Mouse (Mus musculus): ENCODE results near the gene Crlf1.

Crlf1 gene

GRCm38 (mm10) chr8:70522592-70523403 lies 29.8 kb downstream of the Crlf1 start:
- DNase-seq, result peak; percentile 96 to 97

GRCm38 (mm10) chr8:70527111-70527511 lies 34.2 kb downstream of the Crlf1 start:
- no peak for DNase-seq

- peak; percentile 98 to 99 for DNase-seq
Observed at GRCm38 (mm10) chr8:70527512-70528181, 34.7 kb downstream of the Crlf1 start, which contains the start of the genes Fkbp8 and Kxd1. Gene Fkbp8, plus strand, starts transcription at chr8:70527724. Gene Kxd1, minus strand, starts transcription at chr8:70527956.

GRCm38 (mm10) chr8:70528182-70528797 lies 35.3 kb downstream of the Crlf1 start:
- no peak for DNase-seq

GRCm38 (mm10) chr8:70529299-70529698 lies 36.3 kb downstream of the Crlf1 start:
- DNase-seq, result peak in 1 of 2 experiments; percentile 28

GRCm38 (mm10) chr8:70529741-70530161 lies 36.8 kb downstream of the Crlf1 start:
- DNase-seq, result no peak

- DNase-seq, result no peak
Observed at GRCm38 (mm10) chr8:70530314-70530713, 37.4 kb downstream of the Crlf1 start.

- no peak for DNase-seq
Observed at GRCm38 (mm10) chr8:70534281-70534680, 41.3 kb downstream of the Crlf1 start.

GRCm38 (mm10) chr8:70535221-70535620 lies 42.3 kb downstream of the Crlf1 start:
- DNase-seq, result peak; percentile 37 to 74

- no peak for DNase-seq
Observed at GRCm38 (mm10) chr8:70535701-70536100, 42.7 kb downstream of the Crlf1 start.

- DNase-seq, result peak; percentile 84 to 90
Observed at GRCm38 (mm10) chr8:70538024-70538579, 45.1 kb downstream of the Crlf1 start.

- peak; percentile 99 to 100 for DNase-seq
Observed at GRCm38 (mm10) chr8:70538633-70539076, 45.7 kb downstream of the Crlf1 start.

- peak; percentile 100 for DNase-seq
Observed at GRCm38 (mm10) chr8:70539077-70539813, 46.3 kb downstream of the Crlf1 start, which contains the start of gene Ell. Gene Ell, plus strand, starts transcription at chr8:70539457.

GRCm38 (mm10) chr8:70540013-70540506 lies 47.1 kb downstream of the Crlf1 start:
- DNase-seq, result peak in 1 of 2 experiments; percentile 21

GRCm38 (mm10) chr8:70540507-70541071 lies 47.6 kb downstream of the Crlf1 start:
- no peak for DNase-seq

- DNase-seq, result no peak
Observed at GRCm38 (mm10) chr8:70541081-70541480, 48.1 kb downstream of the Crlf1 start.

GRCm38 (mm10) chr8:70544200-70544687 lies 51.3 kb downstream of the Crlf1 start:
- peak; percentile 75 to 83 for DNase-seq

GRCm38 (mm10) chr8:70546412-70546811 lies 53.5 kb downstream of the Crlf1 start:
- peak in 1 of 2 experiments; percentile 22 for DNase-seq

GRCm38 (mm10) chr8:70547762-70548161 lies 54.8 kb downstream of the Crlf1 start:
- peak in 1 of 2 experiments; percentile 58 for DNase-seq

GRCm38 (mm10) chr8:70549412-70550184 lies 56.6 kb downstream of the Crlf1 start:
- DNase-seq, result no peak

All from lung, postnatal 4 days (tissue).